Mouse (Mus musculus): ENCODE measurements around the gene Pogk.

GRCm38 (mm10) chr1:166349341-166349740 lies 60.3 kb downstream of the Pogk start:
- TF ChIP-seq KAT2A (IDR thresholded peaks at IDR 0.05; ENCODE audit: insufficient replicate concordance, low read length) (no peak), CTCF (conservative IDR thresholded peaks at IDR 0.05 in 1 of 2, IDR thresholded peaks at IDR 0.05 in 1 of 2; ENCODE audit: low read depth in 2 of 2, low read length in 2 of 2) (no peak), MAFK (IDR thresholded peaks at IDR 0.05; ENCODE audit: insufficient replicate concordance, low read length) (no peak), POLR2A (IDR thresholded peaks at IDR 0.05; ENCODE audit: low read depth, low read length) (no peak), MXI1 (IDR thresholded peaks at IDR 0.05; ENCODE audit: low read depth, low read length) (no peak), E2F4 (IDR thresholded peaks at IDR 0.05; ENCODE audit: insufficient replicate concordance, low read depth, low read length) (no peak), ETS1 (conservative IDR thresholded peaks at IDR 0.05; ENCODE audit: low read depth, low read length) (no peak), BHLHE40 (IDR thresholded peaks at IDR 0.05; ENCODE audit: low read depth, low read length) (no peak), GABPA (IDR thresholded peaks at IDR 0.05; ENCODE audit: insufficient replicate concordance, low read depth, low read length) (no peak)

Data from CH12.LX (cell line).